Mouse (Mus musculus) retina, postnatal 7 days (tissue): ENCODE measurements around the gene Lnx2.

Experiments used
- DNase-seq: peaks from one replicate; pipeline ENCODE4 v3.0.0-alpha.2; 2012; ENCODE audit warnings: low read depth, low spot score

The Lnx2 gene

DNA sequence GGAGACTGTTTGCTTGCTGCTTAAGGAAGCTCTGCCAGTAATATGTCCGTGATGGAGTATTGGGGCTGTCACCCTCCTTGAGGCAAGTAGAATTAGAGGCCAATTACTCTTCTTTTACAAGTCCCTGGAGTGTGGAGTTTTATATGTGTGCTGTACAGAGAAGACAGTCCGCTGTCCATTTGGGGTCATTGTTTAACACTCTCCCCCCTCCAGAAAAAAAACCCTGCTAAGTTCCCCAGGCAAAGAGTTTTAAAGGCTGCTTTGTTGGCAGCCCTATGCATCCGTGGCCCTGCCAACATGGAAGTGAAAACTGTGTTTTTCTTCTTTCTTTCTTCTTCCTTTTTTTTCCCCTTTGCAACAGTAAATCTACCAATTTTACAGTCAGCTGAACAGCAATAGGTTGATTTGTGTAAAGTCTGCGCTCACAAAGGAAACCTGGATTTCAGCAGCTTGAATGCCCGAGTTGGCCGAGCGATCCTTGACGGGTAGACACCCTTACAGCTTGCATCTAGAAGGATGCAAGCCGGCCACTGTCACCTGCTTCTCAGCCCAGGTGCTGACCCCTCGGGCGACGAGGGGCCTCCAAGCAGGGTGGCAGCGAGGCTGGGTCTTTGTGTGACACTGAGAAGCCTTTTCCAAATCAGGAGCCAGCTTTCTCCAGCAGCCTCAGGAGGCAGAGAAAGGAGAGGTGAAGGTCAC, 107.5 kb downstream of the Lnx2 start:
- DNase-seq, result no peak
